Mouse (Mus musculus): ENCODE measurements at regions not wholly inside any gene's neighbourhood (a gene's known extent, or its start where the extent isn't known, plus 50 kb on each side); places are given as distances from the start of the nearest gene placed in this dataset.
"Not testable (repeated sequence)": the region's sequence is repeated elsewhere in the genome, so short reads cannot be mapped to it uniquely, and the experiment has no call there.

GRCm38 (mm10) chr6:64948839-64949238 lies 93.5 kb upstream of the Smarcad1 start:
- DNase-seq, result not testable (repeated sequence)

- DNase-seq, result no peak
Measured at GRCm38 (mm10) chr6:64961608-64962486, 80.5 kb upstream of the Smarcad1 start.

- DNase-seq, result no peak
Measured at GRCm38 (mm10) chr6:64962612-64963011, 79.8 kb upstream of the Smarcad1 start.

GRCm38 (mm10) chr6:64964664-64965063 lies 77.7 kb upstream of the Smarcad1 start:
- no peak for DNase-seq

GRCm38 (mm10) chr6:64965203-64965602 lies 77.2 kb upstream of the Smarcad1 start:
- DNase-seq, result no peak

- no peak for DNase-seq
Measured at GRCm38 (mm10) chr6:64970158-64970557, 72.2 kb upstream of the Smarcad1 start.

- peak; percentile 5 for DNase-seq
Measured at GRCm38 (mm10) chr6:64973968-64974367, 68.4 kb upstream of the Smarcad1 start.

- not testable (repeated sequence) for DNase-seq
Measured at GRCm38 (mm10) chr6:64974453-64974852, 67.9 kb upstream of the Smarcad1 start.

- no peak for DNase-seq
Measured at GRCm38 (mm10) chr6:64982132-64982531, 60.3 kb upstream of the Smarcad1 start.

All from kidney, postnatal 14 days (tissue).